Mouse (Mus musculus): ENCODE results near the gene Olfr301. TPM values are rescaled to one million over a fixed set of nuclear protein-coding genes. Genes with fewer than 3 reads are reported as not detected.

Olfr301 gene
- not detected in 2 replicates for polyA plus RNA-seq (2012; rRNA removed)

GRCm38 (mm10) chr7:86403546-86403945 is at the start of gene Olfr301:
Gene Olfr301, plus strand, starts transcription at chr7:86403846.
- TF ChIP-seq CTCF (IDR thresholded peaks at IDR 0.05; ENCODE audit: borderline replicate concordance, extremely low read depth, insufficient read depth, insufficient read length) (no peak), POLR2A (IDR thresholded peaks at IDR 0.05; ENCODE audit: borderline replicate concordance, extremely low read depth, insufficient read depth, insufficient read length, poor library complexity, severe bottlenecking) (no peak)
- DNase-seq (ENCODE audit: low read depth) = no peak

DNA sequence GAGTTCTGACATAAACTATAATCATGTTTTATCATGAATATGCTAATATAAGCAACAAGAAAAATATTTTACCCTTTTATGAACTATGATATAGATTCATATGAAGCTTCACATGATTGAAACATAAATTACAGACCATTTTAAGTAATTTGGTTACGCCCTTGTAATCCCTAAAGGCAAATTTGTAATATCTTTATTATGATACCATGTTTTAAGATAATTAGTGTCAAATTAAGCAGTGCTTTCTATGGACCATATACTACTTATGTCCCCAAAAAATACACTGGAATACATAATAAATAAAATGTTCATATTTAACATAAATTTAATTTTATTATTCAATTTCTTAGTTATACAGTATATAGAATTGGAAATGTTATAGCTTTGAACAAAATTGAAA is 36.8 kb upstream of the Olfr301 start, which contains the start of gene Olfr305:
TSS of gene Olfr305 (minus strand) at position 101 of the 400 bp plus-strand sequence.
- TF ChIP-seq POLR2A (IDR thresholded peaks at IDR 0.05; ENCODE audit: borderline replicate concordance, extremely low read depth, insufficient read depth, insufficient read length, poor library complexity, severe bottlenecking) (no peak), CTCF (IDR thresholded peaks at IDR 0.05; ENCODE audit: borderline replicate concordance, extremely low read depth, insufficient read depth, insufficient read length) (no peak)
- no peak for DNase-seq (ENCODE audit: low read depth)

GRCm38 (mm10) chr7:86385769-86386168 is 17.9 kb upstream of the Olfr301 start:
- no peak for DNase-seq (ENCODE audit: low read depth)
- peak; percentile 6; the same call in 1 of the 2 replicates for TF ChIP-seq CTCF (IDR thresholded peaks at IDR 0.05; ENCODE audit: borderline replicate concordance, extremely low read depth, insufficient read depth, insufficient read length)
- TF ChIP-seq POLR2A (IDR thresholded peaks at IDR 0.05; ENCODE audit: borderline replicate concordance, extremely low read depth, insufficient read depth, insufficient read length, poor library complexity, severe bottlenecking) = no peak

DNA sequence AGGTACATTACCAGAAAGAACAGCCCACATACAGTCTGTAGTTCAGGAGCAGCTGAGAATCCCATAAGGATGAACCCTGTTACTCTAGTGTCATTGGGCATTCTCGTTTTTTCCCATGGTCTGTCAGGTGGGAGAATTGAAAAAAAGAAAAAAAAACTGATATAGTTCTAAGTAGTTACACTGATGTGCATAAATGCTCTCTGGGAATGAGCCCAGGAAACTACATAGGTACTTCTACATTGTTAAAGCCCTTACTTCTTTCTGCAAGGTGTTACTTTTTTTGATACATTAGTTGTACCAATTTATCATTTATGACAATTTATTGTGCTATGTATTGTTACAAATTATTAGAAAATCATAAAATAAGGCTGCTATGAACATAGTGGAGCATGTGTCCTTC is 17.1 kb upstream of the Olfr301 start, which contains the start of gene Olfr304:
TSS of gene Olfr304 (minus strand) at position 101 of the 400 bp plus-strand sequence.
- DNase-seq (ENCODE audit: low read depth) = no peak
- TF ChIP-seq POLR2A (IDR thresholded peaks at IDR 0.05; ENCODE audit: borderline replicate concordance, extremely low read depth, insufficient read depth, insufficient read length, poor library complexity, severe bottlenecking) (no peak), CTCF (IDR thresholded peaks at IDR 0.05; ENCODE audit: borderline replicate concordance, extremely low read depth, insufficient read depth, insufficient read length) (no peak)

DNA sequence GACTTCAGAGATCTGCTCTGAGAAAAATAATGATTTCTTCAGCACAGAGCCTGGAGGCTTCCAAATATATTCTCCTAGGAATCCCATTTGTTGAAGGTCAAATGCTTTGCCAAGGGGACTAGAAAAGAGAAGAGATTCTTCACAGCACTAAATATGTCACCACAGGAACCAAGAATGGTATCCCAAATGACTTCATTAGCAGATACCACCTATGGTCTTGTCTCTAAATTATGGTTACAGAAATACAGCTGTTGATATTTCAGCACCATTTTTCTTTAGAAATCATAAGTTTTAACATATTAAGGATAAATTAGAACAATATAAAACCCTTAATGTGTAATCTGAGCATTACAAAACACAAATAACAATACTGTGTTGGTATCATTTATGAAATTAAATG is 6.0 kb upstream of the Olfr301 start, which contains the start of gene Olfr303:
TSS of gene Olfr303 (minus strand) at position 101 of the 400 bp plus-strand sequence.
- TF ChIP-seq CTCF (IDR thresholded peaks at IDR 0.05; ENCODE audit: borderline replicate concordance, extremely low read depth, insufficient read depth, insufficient read length) (no peak), POLR2A (IDR thresholded peaks at IDR 0.05; ENCODE audit: borderline replicate concordance, extremely low read depth, insufficient read depth, insufficient read length, poor library complexity, severe bottlenecking) (no peak)
- DNase-seq (ENCODE audit: low read depth) = peak; percentile 4

GRCm38 (mm10) chr7:86459621-86460020 is 56.0 kb downstream of the Olfr301 start, which contains the start of gene Olfr299:
Gene Olfr299, plus strand, starts transcription at chr7:86459921.
- TF ChIP-seq CTCF (IDR thresholded peaks at IDR 0.05; ENCODE audit: borderline replicate concordance, extremely low read depth, insufficient read depth, insufficient read length) (no peak), POLR2A (IDR thresholded peaks at IDR 0.05; ENCODE audit: borderline replicate concordance, extremely low read depth, insufficient read depth, insufficient read length, poor library complexity, severe bottlenecking) (no peak)
- DNase-seq (ENCODE audit: low read depth) = peak; percentile 0

Other genes starting within 250 kb of the Olfr301 start
- not detected in 2 replicates for gene Vmn2r75, start 232.1 kb upstream of the Olfr301 start, polyA plus RNA-seq (2012; rRNA removed)
- gene Vmn2r76, start 157.5 kb upstream of the Olfr301 start, polyA plus RNA-seq (2012; rRNA removed) = not detected in 2 replicates
- not detected in 2 replicates for gene Olfr310, start 126.7 kb upstream of the Olfr301 start, polyA plus RNA-seq (2012; rRNA removed)
- gene Olfr309, start 90.1 kb upstream of the Olfr301 start, polyA plus RNA-seq (2012; rRNA removed) = not detected in 2 replicates
- gene Olfr308, start 78.2 kb upstream of the Olfr301 start, polyA plus RNA-seq (2012; rRNA removed) = not detected in 2 replicates
- gene Olfr307, start 66.3 kb upstream of the Olfr301 start, polyA plus RNA-seq (2012; rRNA removed) = not detected in 2 replicates
- gene Olfr305, start 36.9 kb upstream of the Olfr301 start, polyA plus RNA-seq (2012; rRNA removed) = not detected in 2 replicates
- gene Olfr304, start 17.2 kb upstream of the Olfr301 start, polyA plus RNA-seq (2012; rRNA removed) = not detected in 2 replicates
- gene Olfr303, start 6.1 kb upstream of the Olfr301 start, polyA plus RNA-seq (2012; rRNA removed) = not detected in 2 replicates
- gene Olfr299, start 56.1 kb downstream of the Olfr301 start, polyA plus RNA-seq (2012; rRNA removed) = not detected in 2 replicates
- gene Olfr298, start 88.6 kb downstream of the Olfr301 start, polyA plus RNA-seq (2012; rRNA removed) = not detected in 2 replicates
- gene Olfr297, start 116.1 kb downstream of the Olfr301 start, polyA plus RNA-seq (2012; rRNA removed) = not detected in 2 replicates
- gene Olfr295, start 180.0 kb downstream of the Olfr301 start, polyA plus RNA-seq (2012; rRNA removed) = not detected in 2 replicates
- gene Olfr294, start 212.8 kb downstream of the Olfr301 start, polyA plus RNA-seq (2012; rRNA removed) = not detected in 2 replicates
- gene Olfr293, start 245.2 kb downstream of the Olfr301 start, polyA plus RNA-seq (2012; rRNA removed) = not detected in 2 replicates

Data from brain, embryonic 14.5 days (tissue).